Comparison of ENCODE assay signal across 24 mouse cellular contexts in genomic region chr2:68304771-68305460, GRCm38 (mm10).
DNase-seq lines count a peak whose midpoint lies in the region; ATAC-seq and TF ChIP-seq lines count a peak whose summit lies in the region.
"Had no signal": no experiment of that assay in that cellular context is flagged by ENCODE, and none has a peak within 500 bp of the region (broad histone marks: within the 10 kb centered on the region; RNA-seq: fewer than 3 reads in every experiment).

No protein-coding gene starts in this region.

- TF ChIP-seq CTCF in lung, postnatal 0 days (IDR thresholded peaks at IDR 0.05), result no peak
- TF ChIP-seq CTCF in lung, adult 2 months (IDR thresholded peaks at IDR 0.05; ENCODE audit: insufficient read depth, low read length), result no peak
- no peak for TF ChIP-seq CTCF in left cerebral cortex, adult 2 months (IDR thresholded peaks at IDR 0.05)

- H3K27ac ChIP-seq in lung, postnatal 0 days (ENCODE audit: low read length), result no peak overlapping the region
- H3K27ac ChIP-seq in left cerebral cortex, adult 2 months, result peak overlapping the region; percentile 79
- H3K27ac ChIP-seq: embryonic facial prominence, embryonic 13.5 days; forebrain, embryonic 15.5 days; heart, embryonic 15.5 days; hindbrain, postnatal 0 days; limb, embryonic 12.5 days; liver, embryonic 12.5 days had no signal

- H3K9ac ChIP-seq in lung, postnatal 0 days (replicated peaks; ENCODE audit: low read depth), result no peak overlapping the region
- H3K9ac ChIP-seq: embryonic facial prominence, embryonic 13.5 days; forebrain, embryonic 15.5 days; heart, embryonic 15.5 days; limb, embryonic 12.5 days; liver, embryonic 12.5 days; lung, embryonic 14.5 days had no signal

- H3K4me2 ChIP-seq in lung, postnatal 0 days (replicated peaks; ENCODE audit: low read depth, low read length), result no peak overlapping the region
- H3K4me2 ChIP-seq: embryonic facial prominence, embryonic 13.5 days; forebrain, embryonic 15.5 days; heart, embryonic 15.5 days; limb, embryonic 12.5 days; liver, embryonic 12.5 days; lung, embryonic 14.5 days; midbrain, embryonic 11.5 days had no signal

- DNase-seq in lung, postnatal 0 days (ENCODE audit: low spot score), result peak; percentile 19
- DNase-seq in lung, adult 2 months, result no peak
- DNase-seq in left cerebral cortex, adult 2 months (ENCODE audit: extremely low spot score in 1 of 2, low spot score in 2 of 2), result peak; percentile 38 to 60
- DNase-seq in adrenal gland, postnatal 4 days (ENCODE audit: low spot score in 2 of 2), result no peak
- no peak for DNase-seq in MN1 (ENCODE audit: low spot score)
- no peak for DNase-seq in layer of hippocampus, adult 9-10 months (ENCODE audit: low spot score)
- DNase-seq: adrenal gland, adult 8-10 months; cerebellum, adult 9-11 months; gastrocnemius, postnatal 10 days; kidney, adult 18-20 months; kidney, postnatal 25 days; layer of hippocampus, adult 9-11 months; lung, embryonic 14.5 days; retina, postnatal 1 day had no signal

- no peaks in the 10 kb centered on the region for H3K4me1 ChIP-seq in lung, postnatal 0 days (ENCODE audit: insufficient read depth, low read depth, low read length)
- H3K4me1 ChIP-seq in lung, adult 2 months (ENCODE audit: control insufficient read depth, insufficient read depth, low read length), result no peaks in the 10 kb centered on the region
- H3K4me1 ChIP-seq: embryonic facial prominence, embryonic 13.5 days; limb, embryonic 12.5 days; liver, embryonic 12.5 days had no signal

- TF ChIP-seq EP300 in lung, postnatal 0 days (IDR thresholded peaks at IDR 0.05), result no peak

- no peaks in the 10 kb centered on the region for H3K27me3 ChIP-seq in lung, postnatal 0 days (replicated peaks; ENCODE audit: insufficient read depth, low read length)
- H3K27me3 ChIP-seq: embryonic facial prominence, embryonic 13.5 days; forebrain, embryonic 15.5 days; heart, embryonic 15.5 days; limb, embryonic 12.5 days; liver, embryonic 12.5 days had no signal

- intact Hi-C loops in left cerebral cortex, adult 2 months (cut with DNase I), result loop anchor here (2.0 to 5.0 kb wide), 3 partner anchors 42 to 263 kb away; no protein-coding TSS in a partner anchor

- no peaks in the 10 kb centered on the region for H3K36me3 ChIP-seq in lung, postnatal 0 days (ENCODE audit: insufficient read depth, low read length)
- H3K36me3 ChIP-seq: forebrain, embryonic 15.5 days; G1E; liver, embryonic 12.5 days had no signal

- no peak for TF ChIP-seq POLR2A in lung, adult 2 months (IDR thresholded peaks at IDR 0.05; ENCODE audit: borderline replicate concordance, extremely low read depth, low read depth, low read length)

- no peak for ATAC-seq in lung, postnatal 0 days
- peak; percentile 48 for ATAC-seq in CD4-positive, CD25-positive, alpha-beta regulatory T cell, adult 4 months
- ATAC-seq in activated CD4-positive, CD25-positive, alpha-beta regulatory T cell, adult 4 months, result peak; percentile 20
- ATAC-seq: forebrain, embryonic 15.5 days; hindbrain, postnatal 0 days; liver, embryonic 12.5 days had no signal

- no peaks in the 10 kb centered on the region for H3K9me3 ChIP-seq in lung, postnatal 0 days (ENCODE audit: low read length)
- H3K9me3 ChIP-seq: embryonic facial prominence, embryonic 13.5 days; forebrain, embryonic 15.5 days; heart, embryonic 15.5 days; limb, embryonic 12.5 days; liver, embryonic 12.5 days had no signal

- H3K4me3 ChIP-seq in lung, postnatal 0 days (ENCODE audit: low read depth, low read length), result no peak overlapping the region
- no peak overlapping the region for H3K4me3 ChIP-seq in lung, adult 2 months (replicated peaks; ENCODE audit: extremely low read depth, low read depth, low read length)
- H3K4me3 ChIP-seq in left cerebral cortex, adult 2 months, result no peak overlapping the region
- H3K4me3 ChIP-seq: embryonic facial prominence, embryonic 13.5 days; forebrain, embryonic 15.5 days; heart, embryonic 15.5 days; limb, embryonic 12.5 days; liver, embryonic 12.5 days had no signal

- WGBS in lung, postnatal 0 days, result 75% methylated on average over 6 of the region's 6 CpGs
- WGBS in lung, adult 2 months, result 73% methylated on average over 6 of the region's 6 CpGs

Comparison
In these comparisons a context has a peak if more than half of its experiments do, and no peak if none do; other contexts are left out.
1. DNase-seq: peak in lung, postnatal 0 days (single experiment) and left cerebral cortex, adult 2 months (2 of 2); none in lung, adult 2 months (single experiment), adrenal gland, postnatal 4 days (0 of 2), MN1 (single experiment) and layer of hippocampus, adult 9-10 months (single experiment).